Mouse (Mus musculus) cortical plate, adult 2 months (tissue): ENCODE measurements at regions not wholly inside any gene's neighbourhood (a gene's known extent, or its start where the extent isn't known, plus 50 kb on each side); places are given as distances from the start of the nearest gene placed in this dataset.

ENCODE experiments used
- CTCF ChIP-seq: fragments of 200-500 bp; IDR thresholded peaks from 2 replicates; pipeline ENCODE4 v1.5.1; 2011; ENCODE audit warnings: mild to moderate bottlenecking, control low read depth, low read length; ENCODE audit not compliant: insufficient read depth; ENCODE audit errors: extremely low read depth
- POLR2A ChIP-seq: fragments of 200-500 bp; IDR thresholded peaks from 2 replicates; pipeline ENCODE4 v1.6.1; 2011; ENCODE audit warnings: mild to moderate bottlenecking, low read length, control low read depth; ENCODE audit not compliant: insufficient read depth; ENCODE audit errors: extremely low read depth

- TF ChIP-seq CTCF (no peak), POLR2A (no peak)
Measured at GRCm38 (mm10) chr19:30328886-30329285, 96.1 kb downstream of the Mbl2 start.
